Mouse (Mus musculus) spleen, adult 2 months (tissue): Measurements from ENCODE around the gene Vps53. TPM values are rescaled to one million over a fixed set of nuclear protein-coding genes. Genes with fewer than 3 reads are reported as not detected.
A peak's percentile ranks its signal among the peaks of the same experiment; 100 is the strongest.

Experiments used
- DNase-seq, 2 experiments: peaks; one replicate each; pipeline versions ENCODE4 v3.0.0 to v3.0.0-alpha.2; 2012 to 2021; ENCODE audit warnings: low spot score in 2 of 2, low read depth in 1 of 2
- H3K27ac ChIP-seq: fragments of 200-500 bp; 2 replicates; pipeline ENCODE4 v1.5.1; 2012; ENCODE audit warnings: low read length, inconsistent platforms; ENCODE audit not compliant: insufficient read depth
- H3K27me3 ChIP-seq: fragments of 200-500 bp; 2 replicates; pipeline ENCODE4 v1.6.1; 2012; ENCODE audit warnings: mild to moderate bottlenecking, moderate library complexity, low read length, inconsistent platforms; ENCODE audit not compliant: control insufficient read depth, insufficient read depth
- H3K36me3 ChIP-seq: fragments of 200-500 bp; 2 replicates; pipeline ENCODE4 v1.6.1; 2012; ENCODE audit warnings: mild to moderate bottlenecking, low read length, inconsistent platforms; ENCODE audit not compliant: control insufficient read depth, insufficient read depth
- H3K4me1 ChIP-seq: fragments of 200-500 bp; 2 replicates; pipeline ENCODE4 v1.6.1; 2011; ENCODE audit warnings: inconsistent platforms; ENCODE audit not compliant: control insufficient read depth, insufficient read depth, insufficient read length
- H3K4me3 ChIP-seq: fragments of 200-500 bp; 2 replicates; pipeline ENCODE4 v1.5.1; 2011; ENCODE audit warnings: mild to moderate bottlenecking, inconsistent platforms; ENCODE audit not compliant: insufficient read depth, insufficient read length; ENCODE audit errors: extremely low read depth
- CTCF ChIP-seq: fragments of 200-500 bp; IDR thresholded peaks from 2 replicates; pipeline ENCODE4 v1.5.1; 2011; ENCODE audit warnings: mild to moderate bottlenecking, inconsistent platforms; ENCODE audit not compliant: insufficient read depth, insufficient read length, insufficient replicate concordance; ENCODE audit errors: extremely low read depth
- POLR2A ChIP-seq: fragments of 200-500 bp; IDR thresholded peaks from 2 replicates; pipeline ENCODE4 v1.6.1; 2011; ENCODE audit warnings: low read depth, low read length, inconsistent platforms
- WGBS: fragments of 180-500 bp; shearing (Covaris S2); methylation state at CpG from one replicate; pipeline ENCODE4 v1.1.7; 2018; 5-methylcytosine and 5-hydroxymethylcytosine counted together
- polyA plus RNA-seq: library from polyadenylated mRNA; depleted of rRNA; stranded (reverse); fragments of >200 nt; gene quantifications from 2 replicates; pipeline ENCODE4 v1.2.3, GENCODE M21; 2012

Gene Vps53
- polyA plus RNA-seq, 1 experiment, result 12.4 TPM

DNA sequence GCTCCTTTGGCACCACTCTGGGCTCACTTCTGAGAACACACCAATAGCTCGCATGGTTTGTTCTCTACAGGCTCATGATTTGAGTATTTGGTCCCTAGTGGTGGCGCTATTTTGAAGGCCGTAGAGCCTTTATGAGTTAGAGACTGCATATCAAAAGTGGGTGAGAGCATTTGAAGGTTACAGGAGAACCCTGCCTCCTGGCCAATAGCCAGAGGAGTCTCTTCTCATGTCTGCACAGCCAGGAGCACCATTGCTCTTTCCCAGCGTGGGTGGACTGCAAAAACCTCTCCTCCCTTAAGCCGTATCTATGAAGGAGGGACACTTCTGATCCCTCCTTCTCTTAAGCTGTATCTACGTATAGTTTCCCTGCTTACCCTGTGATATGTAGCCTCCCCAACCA lies 102.1 kb downstream of the Vps53 start:
- Histone ChIP-seq H3K27ac (no peak overlapping the region), H3K36me3 (peaks cover 19% of the 10 kb centered on the region)
- no peak for TF ChIP-seq CTCF
- no peak for TF ChIP-seq POLR2A

DNA sequence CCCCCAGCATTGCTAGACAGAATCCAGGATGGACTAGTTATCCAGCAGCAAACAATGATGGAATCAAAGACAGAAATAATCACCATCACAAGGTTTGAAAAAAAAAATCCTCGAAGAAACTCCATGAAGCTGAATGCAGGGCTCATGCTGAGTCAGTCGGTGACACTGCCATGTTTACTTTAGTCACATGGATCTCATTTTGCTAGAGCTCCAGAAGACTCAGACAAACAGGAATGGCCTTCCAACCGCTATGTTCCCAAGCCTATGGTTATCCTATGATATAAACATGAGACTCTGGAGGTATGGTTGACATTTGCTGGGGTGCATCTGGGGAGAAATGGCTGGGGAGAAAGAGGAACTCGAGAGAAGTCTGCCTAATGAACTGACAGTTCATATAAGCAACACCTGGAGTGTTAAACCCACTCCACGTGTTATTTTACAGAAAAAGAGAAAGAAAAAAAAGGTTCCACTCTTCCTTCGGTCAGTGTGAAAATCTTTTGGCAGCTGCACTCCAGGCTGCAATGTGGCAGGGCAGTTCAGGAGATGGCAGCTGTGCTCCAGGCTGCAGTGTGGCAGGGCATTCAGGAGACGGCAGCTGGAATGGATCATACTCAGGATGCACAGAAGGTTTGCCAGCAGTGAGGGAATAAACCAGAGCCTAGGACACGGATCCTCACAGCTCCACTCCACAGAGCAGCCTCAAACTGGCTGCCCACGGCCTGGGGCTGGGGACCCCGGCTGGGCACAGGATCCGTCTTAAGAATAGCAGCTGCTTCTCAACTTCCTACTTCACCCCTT lies 105.0 kb downstream of the Vps53 start:
- whole genome bisulfite sequencing, result 75% methylated on average over 11 of the region's 11 CpGs
- H3K36me3 ChIP-seq, result peaks cover 6% of the 10 kb centered on the region; the same call in 1 of the 2 replicates

More for the DNA sequence above, 102.1 kb downstream of the Vps53 start:
- Histone ChIP-seq H3K4me3 (no peak overlapping the region), H3K27me3 (no peaks in the 10 kb centered on the region), H3K4me1 (no peaks in the 10 kb centered on the region)
- no peak for DNase-seq
- WGBS, result 95% methylated on average over 6 of the region's 6 CpGs

DNA sequence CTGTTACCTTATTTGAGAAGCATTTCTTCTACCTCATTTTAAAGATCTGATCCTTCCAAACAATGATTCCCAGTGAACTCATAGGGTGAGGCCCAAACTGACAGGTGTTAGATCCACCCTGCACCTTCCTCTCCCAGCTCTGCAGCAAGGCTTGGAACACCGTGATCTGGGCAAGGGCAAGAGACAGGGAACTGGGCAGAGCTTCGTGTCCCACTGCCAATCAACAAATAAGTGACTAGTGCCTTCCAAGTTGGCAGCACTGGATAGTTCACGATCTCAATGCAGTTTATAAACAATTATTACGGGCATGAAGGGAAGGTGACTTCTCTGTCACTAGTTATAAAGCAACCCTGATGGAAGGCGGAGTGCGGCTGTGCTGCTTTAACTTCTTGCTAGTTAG lies 109.6 kb downstream of the Vps53 start:
- TF ChIP-seq CTCF (no peak), POLR2A (no peak)
- DNase-seq, result no peak
- WGBS, result 91% methylated on average over 6 of the region's 6 CpGs

More for the DNA sequence above, 105.0 kb downstream of the Vps53 start:
- Histone ChIP-seq H3K27ac (no peak overlapping the region), H3K27me3 (no peaks in the 10 kb centered on the region), H3K4me3 (no peak overlapping the region), H3K4me1 (no peaks in the 10 kb centered on the region)
- TF ChIP-seq POLR2A (no peak), CTCF (no peak)
- no peak for DNase-seq

GRCm38 (mm10) chr11:76066563-76067156 lies 112.8 kb downstream of the Vps53 start:
- H3K27ac ChIP-seq, result no peak overlapping the region
- no peaks in the 10 kb centered on the region for H3K27me3 ChIP-seq
- H3K4me1 ChIP-seq, result peaks cover 5% of the 10 kb centered on the region; the same call in 1 of the 2 replicates
- TF ChIP-seq POLR2A, result no peak
- TF ChIP-seq CTCF, result no peak
- peak; percentile 15 to 36 for DNase-seq
- peaks cover 3% of the 10 kb centered on the region; the same call in 1 of the 2 replicates for H3K36me3 ChIP-seq
- WGBS, result 80% methylated on average over 15 of the region's 15 CpGs
- no peak overlapping the region for H3K4me3 ChIP-seq

More for the DNA sequence above, 109.6 kb downstream of the Vps53 start:
- H3K4me3 ChIP-seq, result no peak overlapping the region
- no peaks in the 10 kb centered on the region; the same call in 1 of the 2 replicates for H3K36me3 ChIP-seq
- no peaks in the 10 kb centered on the region for H3K27me3 ChIP-seq
- H3K4me1 ChIP-seq, result peaks cover 5% of the 10 kb centered on the region; the same call in 1 of the 2 replicates
- H3K27ac ChIP-seq, result no peak overlapping the region

DNA sequence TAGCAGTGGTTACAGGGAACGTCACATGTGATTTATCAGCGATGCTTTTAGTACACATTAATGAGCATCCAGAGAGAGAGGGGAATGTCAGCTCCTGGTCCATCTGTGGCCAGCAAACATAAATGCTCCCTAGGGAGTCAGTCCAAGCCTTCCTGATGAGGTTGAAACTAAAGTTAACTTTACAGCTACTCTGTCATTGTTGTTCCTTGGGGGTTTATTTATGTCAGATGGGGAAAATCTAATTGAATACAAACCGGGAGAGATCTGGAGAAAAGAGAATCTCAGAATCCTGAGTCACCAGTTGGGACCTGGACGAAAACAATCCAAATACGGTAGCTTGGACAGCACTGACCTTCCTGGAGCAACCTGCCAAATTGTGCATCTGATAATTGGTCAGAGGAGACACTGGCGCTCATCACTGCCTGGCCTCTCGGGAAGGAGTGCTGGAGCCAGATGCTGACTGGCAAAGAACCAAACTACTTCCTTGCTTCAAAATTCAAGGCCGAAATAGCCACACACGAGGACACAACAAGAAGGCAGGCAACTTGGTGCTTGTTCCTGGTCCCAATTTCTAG lies 113.8 kb downstream of the Vps53 start:
- 85% methylated on average over 9 of the region's 9 CpGs for WGBS
- no peak overlapping the region for H3K27ac ChIP-seq
- no peak for DNase-seq

DNA sequence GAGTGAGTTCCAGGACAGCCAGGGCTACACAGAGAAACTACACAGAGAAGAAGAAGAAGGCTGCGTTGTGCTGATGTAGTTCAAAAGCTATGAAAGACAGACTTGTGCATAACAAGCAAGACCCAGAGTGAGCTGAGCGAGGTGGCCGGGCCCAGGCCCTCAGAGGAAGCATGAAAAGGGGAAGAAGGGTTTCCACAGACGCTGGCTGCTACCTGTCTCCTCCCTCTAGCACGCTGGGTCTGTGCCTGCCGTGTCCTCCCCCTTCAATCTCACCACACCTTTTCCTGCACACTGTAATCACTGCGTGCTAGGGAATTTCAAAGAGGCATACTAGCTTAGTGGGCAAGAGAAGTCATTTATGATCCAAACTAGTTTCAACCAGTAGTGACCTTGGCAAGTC lies 115.0 kb downstream of the Vps53 start:
- Histone ChIP-seq H3K27ac (no peak overlapping the region), H3K4me3 (no peak overlapping the region), H3K36me3 (peaks cover 5% of the 10 kb centered on the region; the same call in 1 of the 2 replicates), H3K4me1 (peaks cover 5% of the 10 kb centered on the region; the same call in 1 of the 2 replicates), H3K27me3 (no peaks in the 10 kb centered on the region)
- WGBS, result 18% methylated on average over 7 of the region's 7 CpGs
- DNase-seq, result peak in 1 of 2 experiments; percentile 29
- no peak for TF ChIP-seq CTCF
- no peak for TF ChIP-seq POLR2A

More for the DNA sequence above, 113.8 kb downstream of the Vps53 start:
- Histone ChIP-seq H3K27me3 (no peaks in the 10 kb centered on the region), H3K4me3 (no peak overlapping the region), H3K4me1 (peaks cover 5% of the 10 kb centered on the region; the same call in 1 of the 2 replicates), H3K36me3 (peaks cover 3% of the 10 kb centered on the region; the same call in 1 of the 2 replicates)
- TF ChIP-seq POLR2A (no peak), CTCF (no peak)
